Mouse (Mus musculus): ENCODE data around the gene Ccdc180. TPM values are rescaled to one million over a fixed set of nuclear protein-coding genes. Genes with fewer than 3 reads are reported as not detected.

Gene Ccdc180
- polyA plus RNA-seq (2017; shearing (Covaris generic)): not detected

DNA sequence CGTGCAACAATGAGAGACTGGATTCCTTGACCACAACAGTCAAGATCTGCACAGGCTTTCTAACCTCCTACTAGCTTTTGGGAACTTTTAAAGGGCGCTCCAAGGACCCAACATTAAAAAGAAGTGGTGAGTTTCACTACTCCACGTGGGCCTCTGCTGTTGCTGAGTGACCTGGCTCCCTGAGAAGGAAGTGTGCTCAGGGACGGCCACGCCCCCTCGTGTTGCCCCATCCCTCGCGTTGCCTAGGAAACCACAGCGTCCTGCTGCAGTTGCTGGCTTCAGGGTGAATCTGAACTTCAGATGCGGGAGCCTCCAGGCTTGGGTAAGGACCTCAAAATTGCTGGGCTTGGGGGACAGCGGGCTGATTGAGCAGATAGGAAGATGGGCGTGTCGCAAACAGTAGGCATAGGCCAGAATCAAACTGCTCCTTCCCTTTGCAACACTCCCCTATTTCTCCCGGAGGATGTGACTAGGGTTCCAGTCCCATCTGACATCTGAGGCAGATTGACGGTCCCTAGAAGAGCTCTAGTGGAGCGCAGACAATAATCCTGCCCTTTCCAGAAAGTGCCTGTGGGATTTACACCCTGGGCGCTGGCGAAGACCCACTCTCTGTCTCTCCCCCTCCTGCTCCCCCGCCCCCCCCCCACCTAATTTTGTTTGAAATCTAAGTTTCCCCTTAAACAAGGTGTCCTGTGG is at the start of gene Ccdc180:
TSS of gene Ccdc180 (plus strand) at position 238 of the 696 bp plus-strand sequence.

DNA sequence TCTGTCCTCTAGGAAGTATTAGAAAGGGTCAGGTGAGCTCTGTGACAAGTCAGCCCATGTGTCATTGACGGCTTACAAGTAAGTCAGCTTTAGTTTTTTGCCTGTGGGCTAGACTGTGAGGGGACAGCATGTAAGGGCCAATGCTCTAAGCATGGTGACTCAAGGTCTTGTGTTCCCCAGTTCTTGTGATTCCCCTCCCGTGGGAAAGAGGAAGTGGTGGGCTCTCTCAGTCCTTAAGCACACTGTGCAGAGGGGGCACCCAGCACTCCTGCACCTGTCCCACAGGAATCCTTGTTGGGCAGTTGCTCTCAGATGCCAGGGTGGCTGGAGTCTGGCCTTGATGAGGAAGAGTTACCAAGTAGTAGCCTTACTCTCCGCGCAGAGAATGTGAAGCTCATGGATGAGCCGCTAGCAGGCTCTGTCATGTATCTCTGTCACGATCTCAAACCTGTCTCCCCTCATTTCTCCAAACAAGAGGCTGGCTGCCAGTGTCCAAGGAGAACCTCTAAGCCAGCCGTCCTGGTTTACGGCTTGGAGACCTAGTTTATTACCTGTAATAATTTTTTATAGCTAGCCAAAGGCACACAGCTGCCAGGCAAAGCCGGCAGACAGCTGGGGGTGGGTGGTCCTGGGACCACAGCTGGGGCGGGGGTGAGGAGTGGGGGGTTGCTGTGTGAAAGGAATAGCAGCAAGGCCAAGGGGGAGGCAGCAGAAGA is 41.8 kb upstream of the Ccdc180 start, which contains the start of gene Stra6l:
TSS of gene Stra6l (plus strand) at position 556 of the 716 bp plus-strand sequence.

DNA sequence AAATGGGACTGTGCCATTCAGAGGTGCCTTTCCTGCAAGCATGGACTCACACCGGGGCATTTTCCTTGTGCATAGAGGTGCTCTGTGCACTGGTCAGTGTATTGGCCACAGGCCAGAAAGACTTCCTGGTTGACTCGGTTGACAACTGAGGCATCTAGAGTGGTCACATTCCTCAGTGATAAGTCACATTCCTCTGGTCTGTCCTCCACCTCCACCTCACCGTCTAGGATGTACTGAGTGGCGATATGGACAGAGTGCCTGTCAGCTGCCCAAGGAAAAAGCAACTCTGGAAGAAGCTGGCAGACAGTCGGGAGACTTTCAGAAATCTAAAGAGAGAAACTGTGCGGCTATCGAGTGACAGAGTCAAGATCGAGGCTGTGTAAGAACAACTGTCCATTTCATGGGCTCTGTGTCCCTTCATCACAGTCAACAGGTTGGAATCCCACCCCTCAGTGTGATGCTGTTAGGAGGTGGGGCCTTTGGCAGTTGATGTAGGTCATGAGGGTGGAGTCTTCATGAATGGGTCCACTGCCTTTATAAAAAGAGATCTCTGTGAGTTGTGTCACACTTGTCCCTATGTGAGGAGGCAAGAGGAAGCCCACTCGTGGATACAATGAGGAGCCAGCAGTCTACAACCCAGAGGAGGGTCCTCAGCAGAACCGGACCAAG is 74.8 kb downstream of the Ccdc180 start, which contains the start of gene Tdrd7:
TSS of gene Tdrd7 (plus strand) at position 564 of the 669 bp plus-strand sequence.

Other genes starting within 250 kb of the Ccdc180 start
- gene Aldh1b1, start 91.3 kb upstream of the Ccdc180 start, polyA plus RNA-seq (2017; shearing (Covaris generic)): 0.75 TPM
- not detected for gene Igfbpl1, start 63.4 kb upstream of the Ccdc180 start, polyA plus RNA-seq (2017; shearing (Covaris generic))
- not detected for gene Stra6l, start 41.6 kb upstream of the Ccdc180 start, polyA plus RNA-seq (2017; shearing (Covaris generic))
- 13.9 TPM for gene Tdrd7, start 75.0 kb downstream of the Ccdc180 start, polyA plus RNA-seq (2017; shearing (Covaris generic))
- gene Tmod1, start 148.6 kb downstream of the Ccdc180 start, polyA plus RNA-seq (2017; shearing (Covaris generic)): 0.97 TPM
- gene Ncbp1, start 248.3 kb downstream of the Ccdc180 start, polyA plus RNA-seq (2017; shearing (Covaris generic)): 67.2 TPM
- gene Tstd2, start 248.4 kb downstream of the Ccdc180 start, polyA plus RNA-seq (2017; shearing (Covaris generic)): 29.0 TPM